Mouse (Mus musculus) olfactory bulb, adult 2 months (tissue): ENCODE measurements around the gene Rrp36.

Source experiments
- CTCF ChIP-seq: fragments of 200-500 bp; IDR thresholded peaks from 2 replicates; pipeline ENCODE4 v1.5.1; 2012; ENCODE audit warnings: low read depth, mild to moderate bottlenecking, low read length, moderate library complexity; ENCODE audit not compliant: insufficient read depth
- POLR2A ChIP-seq: fragments of 200-500 bp; IDR thresholded peaks from 2 replicates; pipeline ENCODE4 v1.6.1; 2012; ENCODE audit warnings: mild to moderate bottlenecking, low read depth, low read length, moderate library complexity; ENCODE audit not compliant: insufficient read depth

DNA sequence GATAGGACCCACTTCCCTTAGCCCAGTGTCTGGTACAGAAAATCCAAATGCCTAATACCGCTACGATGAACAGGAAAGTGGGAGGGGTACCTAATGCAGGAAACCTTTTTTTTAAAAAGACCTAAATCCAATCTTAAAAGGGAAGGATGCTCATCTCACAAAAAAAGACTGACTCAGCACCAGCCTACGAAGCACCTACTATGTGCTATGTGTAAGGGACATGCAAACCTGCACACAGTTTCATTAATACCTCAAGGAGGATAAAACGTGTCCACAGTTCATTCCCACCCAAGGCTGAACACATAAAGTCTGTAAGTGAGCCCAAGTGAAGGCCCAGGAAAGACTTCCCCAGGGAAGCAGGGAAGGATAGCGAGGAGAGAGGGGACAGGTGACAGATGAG, 28.4 kb upstream of the Rrp36 start:
- TF ChIP-seq POLR2A (no peak), CTCF (no peak)
